Mouse (Mus musculus) heart, embryonic 14.5 days (tissue): ENCODE measurements at regions not wholly inside any gene's neighbourhood (a gene's known extent, or its start where the extent isn't known, plus 50 kb on each side); places are given as distances from the start of the nearest gene placed in this dataset.

Experiments
- ATAC-seq: fragments of 200-750 bp; cut with Nextera tagmentation; 2 replicates; pipeline ENCODE4 v1.8.0; 2017; ENCODE audit warnings: low read depth, moderate TSS enrichment; ENCODE audit not compliant: insufficient number of reproducible peaks, insufficient read depth, low FRiP score
- H3K27ac ChIP-seq, 2 experiments: fragments of 200-500 bp in 1 of 2; fragments of 300-500 bp in 1 of 2; sonication (generic) in 1 of 2; replicated peaks in 1 of 2; 2 replicates each; pipeline ENCODE4 v1.5.1; 2012 to 2014; ENCODE audit warnings: low read depth in 2 of 2, low read length in 2 of 2, control low read depth in 1 of 2, mild to moderate bottlenecking in 1 of 2, mixed read lengths in 1 of 2; ENCODE audit not compliant: control insufficient read depth in 1 of 2, insufficient read depth in 1 of 2
- H3K27me3 ChIP-seq: fragments of 300-500 bp; sonication (generic); 2 replicates; pipeline ENCODE4 v1.6.1; 2014; ENCODE audit warnings: mild to moderate bottlenecking, low read length, control low read depth; ENCODE audit not compliant: control insufficient read depth, insufficient read depth
- H3K36me3 ChIP-seq: fragments of 300-500 bp; sonication (generic); 2 replicates; pipeline ENCODE4 v1.6.1; 2014; ENCODE audit warnings: mild to moderate bottlenecking, control low read depth, low read length, mixed read lengths; ENCODE audit not compliant: control insufficient read depth, insufficient read depth
- H3K4me1 ChIP-seq, 2 experiments: fragments of 200-500 bp in 1 of 2; fragments of 300-500 bp in 1 of 2; sonication (generic) in 1 of 2; 2 replicates each; pipeline ENCODE4 v1.6.1; 2012 to 2014; ENCODE audit warnings: low read length in 2 of 2, control low read depth in 1 of 2, mixed read lengths in 1 of 2; ENCODE audit not compliant: control insufficient read depth in 2 of 2, insufficient read depth in 2 of 2
- H3K4me2 ChIP-seq: fragments of 300-500 bp; sonication (generic); 2 replicates; pipeline ENCODE4 v1.6.1; 2014; ENCODE audit warnings: mild to moderate bottlenecking, low read length
- H3K4me3 ChIP-seq, 2 experiments: fragments of 200-500 bp in 1 of 2; fragments of 300-500 bp in 1 of 2; sonication (generic) in 1 of 2; 2 replicates each; pipeline ENCODE4 v1.5.1; 2012 to 2014; ENCODE audit warnings: low read length in 2 of 2, mild to moderate bottlenecking in 2 of 2, control low read depth in 1 of 2, low read depth in 1 of 2, moderate library complexity in 1 of 2; ENCODE audit not compliant: control insufficient read depth in 1 of 2, insufficient read depth in 1 of 2
- H3K9ac ChIP-seq: fragments of 300-500 bp; sonication (generic); 2 replicates; pipeline ENCODE4 v1.6.1; 2014; ENCODE audit warnings: mild to moderate bottlenecking, low read length
- H3K9me3 ChIP-seq: fragments of 300-500 bp; sonication (generic); 2 replicates; pipeline ENCODE4 v1.6.1; 2016; ENCODE audit warnings: low read length, control low read depth; ENCODE audit not compliant: control insufficient read depth
- WGBS: fragments of 180-500 bp; shearing (Covaris S2); extraction: QIAGEN DNeasy Blood & Tissue Kit; methylation state at CpG from one replicate; pipeline ENCODE4 v1.1.7; 2014; 5-methylcytosine and 5-hydroxymethylcytosine counted together

- no peak overlapping the region for H3K9ac ChIP-seq
- no peak overlapping the region for H3K4me2 ChIP-seq
- H3K4me3 ChIP-seq, result no peak overlapping the region
- WGBS, result 50% methylated on average over 2 of the region's 2 CpGs
- H3K27me3 ChIP-seq, result no peaks in the 10 kb centered on the region
- no peak overlapping the region for H3K27ac ChIP-seq
- H3K36me3 ChIP-seq, result no peaks in the 10 kb centered on the region
- peaks cover 5% of the 10 kb centered on the region in 2 experiments; a peak in 2 of 4 replicates for H3K4me1 ChIP-seq
- no peaks in the 10 kb centered on the region for H3K9me3 ChIP-seq
- no peak for ATAC-seq
Observed at GRCm38 (mm10) chr2:71613216-71613615, 66.7 kb upstream of the Dlx2 start.

DNA sequence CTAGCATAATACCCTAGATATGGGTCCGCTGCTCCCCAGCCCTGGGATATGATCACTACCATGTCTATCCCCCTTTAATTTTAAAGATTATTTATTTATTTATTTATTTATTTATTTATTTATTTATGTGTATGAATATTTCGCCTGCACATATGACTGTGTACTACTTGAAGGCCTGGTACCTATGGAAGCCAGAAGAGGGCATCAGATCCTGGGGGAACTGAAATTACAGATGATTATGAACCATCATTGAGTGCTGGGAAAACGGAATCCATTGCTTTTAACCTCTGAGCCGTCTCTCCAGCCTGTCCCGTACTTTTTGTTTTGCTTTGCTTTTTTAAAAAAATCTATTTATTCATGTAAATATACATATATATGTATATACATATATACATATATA, 70.0 kb upstream of the Dlx2 start:
- no peak overlapping the region for H3K4me3 ChIP-seq
- no peaks in the 10 kb centered on the region for H3K36me3 ChIP-seq
- no peak overlapping the region for H3K27ac ChIP-seq
- WGBS, result 86% methylated on average over 5 of the region's 5 CpGs
- no peaks in the 10 kb centered on the region for H3K27me3 ChIP-seq
- H3K4me2 ChIP-seq, result no peak overlapping the region
- no peak overlapping the region for H3K9ac ChIP-seq
- ATAC-seq, result no peak
- no peaks in the 10 kb centered on the region for H3K9me3 ChIP-seq
- no peaks in the 10 kb centered on the region for H3K4me1 ChIP-seq

DNA sequence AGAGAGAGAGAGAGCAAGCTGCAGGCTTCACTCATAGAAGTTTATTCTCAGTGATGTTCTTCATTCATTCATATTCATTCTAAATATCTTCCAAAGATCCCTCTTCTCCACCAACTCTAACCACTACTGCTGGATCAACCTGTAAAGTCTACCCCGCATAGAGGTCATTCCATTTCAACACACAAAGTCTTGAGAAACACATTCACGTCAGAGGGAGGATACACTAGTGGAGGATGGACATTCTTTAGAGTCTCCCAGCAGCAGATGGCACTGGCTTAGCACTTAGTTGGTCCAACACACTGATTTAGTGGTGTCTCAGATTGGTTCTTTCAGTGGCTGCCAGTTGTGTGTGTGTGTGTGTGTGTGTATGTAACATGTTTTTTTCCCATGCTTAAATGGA, 74.9 kb upstream of the Dlx2 start:
- Histone ChIP-seq H3K36me3 (no peaks in the 10 kb centered on the region), H3K27me3 (no peaks in the 10 kb centered on the region), H3K4me1 (no peaks in the 10 kb centered on the region; a peak in 1 of 4 replicates), H3K9me3 (no peaks in the 10 kb centered on the region), H3K4me2 (no peak overlapping the region), H3K9ac (no peak overlapping the region), H3K27ac (no peak overlapping the region), H3K4me3 (no peak overlapping the region)
- WGBS, result 80% methylated on average over 2 of the region's 2 CpGs
- no peak for ATAC-seq

DNA sequence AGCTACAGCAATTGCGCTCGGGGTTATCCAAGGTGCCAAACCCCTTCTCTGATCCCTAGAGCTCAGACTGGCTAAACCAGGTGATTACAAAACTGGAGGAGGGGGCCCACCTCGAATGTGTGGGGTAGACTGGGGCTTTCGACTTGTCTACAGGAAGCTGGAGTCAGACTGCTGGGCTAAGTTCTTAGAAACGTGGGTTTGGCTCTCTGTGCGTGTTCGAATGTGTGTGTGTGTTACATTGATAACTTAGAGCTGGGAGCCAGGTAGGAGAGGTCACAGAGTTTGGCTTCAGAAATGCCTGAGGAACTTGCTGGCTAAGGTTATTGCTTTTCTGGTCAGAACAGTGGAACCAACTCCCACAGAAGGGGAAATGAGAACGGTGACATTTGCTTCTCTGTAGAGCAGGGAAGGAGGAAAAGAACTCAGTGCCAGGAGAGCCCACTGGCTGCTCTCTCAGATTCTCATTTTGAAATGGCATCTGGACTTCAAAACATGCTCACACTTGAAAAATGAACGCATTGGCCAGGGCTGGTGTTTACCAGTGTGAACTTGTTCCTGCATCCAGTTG, 76.1 kb upstream of the Dlx2 start:
- peak overlapping the region in 1 of 2 experiments; percentile 20; a peak in 2 of 4 replicates for H3K27ac ChIP-seq
- no peak for ATAC-seq
- WGBS, result 61% methylated on average over 9 of the region's 9 CpGs

DNA sequence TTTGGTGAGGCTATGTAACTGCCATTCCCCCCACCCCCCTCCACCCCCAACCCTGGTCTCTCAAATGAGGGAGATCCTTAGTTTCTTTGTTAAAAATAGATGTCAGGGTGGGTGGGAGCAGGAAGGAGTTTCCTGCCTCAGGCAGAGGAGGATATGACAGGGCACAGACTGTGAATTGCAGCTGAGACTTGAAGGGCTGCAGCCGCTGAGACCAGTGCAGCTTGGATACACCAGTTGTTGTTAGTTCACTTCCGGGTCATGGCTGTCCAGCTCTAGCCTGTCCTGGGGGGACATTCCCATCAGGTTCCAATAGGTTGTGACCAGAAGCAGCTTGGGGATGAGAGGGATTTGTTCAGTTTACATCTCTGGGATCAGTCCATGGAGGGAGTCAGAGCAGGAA, 76.6 kb upstream of the Dlx2 start:
- no peak overlapping the region for H3K4me2 ChIP-seq
- H3K36me3 ChIP-seq, result no peaks in the 10 kb centered on the region
- 74% methylated on average over 2 of the region's 2 CpGs for WGBS
- H3K4me3 ChIP-seq, result no peak overlapping the region
- no peaks in the 10 kb centered on the region for H3K27me3 ChIP-seq
- no peak overlapping the region for H3K9ac ChIP-seq
- peak overlapping the region; percentile 33 to 44; a peak in 2 of 4 replicates for H3K27ac ChIP-seq
- H3K4me1 ChIP-seq, result peaks cover 3 to 4% of the 10 kb centered on the region in 2 experiments; a peak in 2 of 4 replicates
- ATAC-seq, result no peak
- H3K9me3 ChIP-seq, result no peaks in the 10 kb centered on the region

More for the DNA sequence above, 76.1 kb upstream of the Dlx2 start:
- peaks cover 3 to 4% of the 10 kb centered on the region in 2 experiments; a peak in 2 of 4 replicates for H3K4me1 ChIP-seq
- no peaks in the 10 kb centered on the region for H3K27me3 ChIP-seq
- no peak overlapping the region for H3K4me3 ChIP-seq
- H3K4me2 ChIP-seq, result no peak overlapping the region
- H3K36me3 ChIP-seq, result no peaks in the 10 kb centered on the region
- no peaks in the 10 kb centered on the region for H3K9me3 ChIP-seq
- no peak overlapping the region for H3K9ac ChIP-seq

DNA sequence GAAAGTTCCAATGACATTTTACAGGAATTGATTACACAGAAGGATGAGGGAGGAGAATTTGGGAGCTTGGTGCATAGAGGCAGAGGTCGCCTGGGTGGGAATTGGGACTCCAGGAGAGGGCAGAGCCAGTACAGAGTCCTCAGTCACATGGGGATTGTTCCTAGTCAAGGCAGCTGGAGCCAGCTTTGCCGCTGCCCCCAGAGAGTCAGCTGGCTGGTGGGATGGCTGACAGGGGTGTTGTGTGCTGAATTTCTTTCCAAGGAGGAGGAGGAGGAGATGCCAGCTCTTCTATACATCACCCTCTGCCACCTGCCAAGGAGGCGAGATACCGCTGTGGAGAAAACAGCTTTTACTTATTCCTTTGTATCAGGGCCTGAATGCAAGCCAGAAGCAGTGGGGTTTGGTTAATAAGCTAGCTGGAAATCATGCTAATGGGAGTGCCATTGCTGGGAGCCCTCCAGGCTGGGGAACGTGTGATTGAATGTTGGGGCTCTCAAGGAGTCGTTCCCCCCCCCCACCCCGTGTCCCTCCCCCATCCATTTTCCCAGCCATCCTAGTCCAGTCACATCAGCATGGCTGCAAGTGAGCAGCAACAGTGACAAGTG, 78.8 kb upstream of the Dlx2 start:
- no peaks in the 10 kb centered on the region for H3K27me3 ChIP-seq
- no peak overlapping the region for H3K27ac ChIP-seq
- no peak overlapping the region for H3K4me3 ChIP-seq
- no peak for ATAC-seq
- no peaks in the 10 kb centered on the region for H3K9me3 ChIP-seq
- H3K4me1 ChIP-seq, result peaks cover 11 to 16% of the 10 kb centered on the region in 2 experiments; a peak in 3 of 4 replicates
- H3K9ac ChIP-seq, result no peak overlapping the region
- H3K36me3 ChIP-seq, result no peaks in the 10 kb centered on the region
- 66% methylated on average over 7 of the region's 7 CpGs for WGBS
- H3K4me2 ChIP-seq, result no peak overlapping the region

- Histone ChIP-seq H3K27me3 (no peaks in the 10 kb centered on the region), H3K4me3 (no peak overlapping the region), H3K9me3 (no peaks in the 10 kb centered on the region), H3K4me1 (peaks cover 11 to 16% of the 10 kb centered on the region in 2 experiments; a peak in 3 of 4 replicates), H3K36me3 (no peaks in the 10 kb centered on the region), H3K9ac (no peak overlapping the region), H3K4me2 (no peak overlapping the region), H3K27ac (no peak overlapping the region)
- 78% methylated on average over 12 of the region's 12 CpGs for WGBS
- no peak for ATAC-seq
Observed at GRCm38 (mm10) chr2:71626404-71626803, 79.8 kb upstream of the Dlx2 start.
